ENCODE assay signal across 10 mouse cellular contexts in the genomic region with DNA sequence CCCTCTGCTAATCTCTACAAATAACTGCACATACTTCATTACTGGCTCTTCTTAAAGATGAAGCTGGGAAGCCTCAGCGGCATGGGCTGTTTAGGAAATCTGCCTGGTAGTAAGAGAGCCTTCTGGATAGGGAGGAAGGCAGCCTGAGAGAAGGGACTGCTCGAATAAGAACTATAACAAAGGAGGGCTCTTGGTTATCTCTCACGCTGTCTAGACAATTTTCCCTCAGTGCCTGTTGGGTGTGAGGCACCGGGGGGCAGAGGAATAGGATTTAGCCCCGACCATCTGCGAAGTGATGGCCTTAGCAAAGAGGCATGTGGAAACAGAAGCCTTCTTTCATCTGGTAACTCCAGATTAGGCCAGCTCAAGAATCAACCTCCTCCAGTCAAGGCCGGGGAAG. TPM values are rescaled to one million over a fixed set of nuclear protein-coding genes. Genes with fewer than 3 reads are reported as not detected.
DNase-seq lines count a peak whose midpoint lies in the region; ATAC-seq and TF ChIP-seq lines count a peak whose summit lies in the region.
"Had no signal": no experiment of that assay in that cellular context is flagged by ENCODE, and none has a peak within 500 bp of the region (broad histone marks: within the 10 kb centered on the region; RNA-seq: fewer than 3 reads in every experiment).

No protein-coding gene starts in this region.

- H3K9me3 ChIP-seq in heart, embryonic 13.5 days: no peaks in the 10 kb centered on the region
- H3K9me3 ChIP-seq in lung, embryonic 14.5 days (ENCODE audit: low read depth, low read length): no peaks in the 10 kb centered on the region
- H3K9me3 ChIP-seq in hindbrain, embryonic 15.5 days: no peaks in the 10 kb centered on the region
- H3K9me3 ChIP-seq in midbrain, embryonic 15.5 days: no peaks in the 10 kb centered on the region
- H3K9me3 ChIP-seq: limb, embryonic 13.5 days had no signal

- no peak for ATAC-seq in heart, embryonic 13.5 days (ENCODE audit: extremely low read depth, insufficient number of reproducible peaks, low FRiP score, low TSS enrichment)
- ATAC-seq in lung, embryonic 14.5 days (ENCODE audit: insufficient read depth): no peak
- no peak for ATAC-seq in hindbrain, embryonic 15.5 days (ENCODE audit: low FRiP score, low read depth)
- no peak for ATAC-seq in midbrain, embryonic 15.5 days (replicated peaks)

- DNase-seq in heart, postnatal 14 days: no peak
- no peak for DNase-seq in lung, embryonic 14.5 days
- no peak for DNase-seq in lung, adult 18-20 months
- DNase-seq in right cerebral cortex, adult 2 months (ENCODE audit: low spot score in 2 of 2): no peak
- no peak for DNase-seq in c-Kit-positive CD71-positive TER-119-positive erythroid progenitor cells, embryonic 14.5 days (ENCODE audit: low spot score)
- DNase-seq: thymus, postnatal 4 days had no signal

- WGBS in heart, embryonic 13.5 days: 12% methylated on average over 7 of the region's 7 CpGs
- WGBS in lung, embryonic 14.5 days: 53% methylated on average over 7 of the region's 7 CpGs
- 53% methylated on average over 7 of the region's 7 CpGs for WGBS in hindbrain, embryonic 15.5 days
- WGBS in midbrain, embryonic 15.5 days: 22% methylated on average over 7 of the region's 7 CpGs

- peak overlapping the region; percentile 88 for H3K4me3 ChIP-seq in heart, embryonic 13.5 days
- no peak overlapping the region for H3K4me3 ChIP-seq in lung, embryonic 14.5 days (ENCODE audit: low read depth, low read length)
- H3K4me3 ChIP-seq in hindbrain, embryonic 15.5 days: no peak overlapping the region
- H3K4me3 ChIP-seq in midbrain, embryonic 15.5 days: no peak overlapping the region
- H3K4me3 ChIP-seq: limb, embryonic 13.5 days had no signal

- intact Hi-C loops in heart, postnatal 14 days (cut with DNase I): loop anchor here (2.0 to 5.0 kb wide), 2 partner anchors 22 to 35 kb away; no protein-coding TSS in a partner anchor

- no peaks in the 10 kb centered on the region for H3K27me3 ChIP-seq in heart, embryonic 13.5 days (replicated peaks)
- H3K27me3 ChIP-seq in lung, embryonic 14.5 days (ENCODE audit: insufficient read depth, low read length): no peaks in the 10 kb centered on the region
- no peaks in the 10 kb centered on the region for H3K27me3 ChIP-seq in hindbrain, embryonic 15.5 days
- H3K27me3 ChIP-seq in midbrain, embryonic 15.5 days (replicated peaks): no peaks in the 10 kb centered on the region
- H3K27me3 ChIP-seq: limb, embryonic 13.5 days had no signal

- peaks cover 37% of the 10 kb centered on the region for H3K36me3 ChIP-seq in heart, embryonic 13.5 days
- H3K36me3 ChIP-seq in lung, embryonic 14.5 days (ENCODE audit: insufficient read depth): peaks cover 15% of the 10 kb centered on the region
- 0 out of 2 replicates have a peak, but pooled peaks cover 8% of the 10 kb centered on the region for H3K36me3 ChIP-seq in hindbrain, embryonic 15.5 days
- no peaks in the 10 kb centered on the region for H3K36me3 ChIP-seq in midbrain, embryonic 15.5 days (replicated peaks)

- no peak for TF ChIP-seq CTCF in lung, embryonic 14.5 days (IDR thresholded peaks at IDR 0.05; ENCODE audit: low read depth)

- H3K27ac ChIP-seq in heart, embryonic 13.5 days (replicated peaks): peak overlapping the region; percentile 90
- no peak overlapping the region for H3K27ac ChIP-seq in lung, embryonic 14.5 days (ENCODE audit: low read depth)
- peak overlapping the region; percentile 21; the same call in 1 of the 2 replicates for H3K27ac ChIP-seq in hindbrain, embryonic 15.5 days (replicated peaks)
- H3K27ac ChIP-seq in midbrain, embryonic 15.5 days: no peak overlapping the region

- peaks cover 60% of the 10 kb centered on the region for H3K4me1 ChIP-seq in heart, embryonic 13.5 days
- H3K4me1 ChIP-seq in lung, embryonic 14.5 days (ENCODE audit: insufficient read depth): peaks cover 12% of the 10 kb centered on the region; the same call in 1 of the 2 replicates
- H3K4me1 ChIP-seq in hindbrain, embryonic 15.5 days (replicated peaks): peaks cover 37% of the 10 kb centered on the region
- H3K4me1 ChIP-seq in midbrain, embryonic 15.5 days: peaks cover 31% of the 10 kb centered on the region

- peak overlapping the region; percentile 87 for H3K4me2 ChIP-seq in heart, embryonic 13.5 days
- H3K4me2 ChIP-seq in lung, embryonic 14.5 days: peak overlapping the region; percentile 94
- H3K4me2 ChIP-seq in hindbrain, embryonic 15.5 days: peak overlapping the region; percentile 88
- peak overlapping the region; percentile 83 for H3K4me2 ChIP-seq in midbrain, embryonic 15.5 days

- peak overlapping the region; percentile 97 for H3K9ac ChIP-seq in heart, embryonic 13.5 days
- H3K9ac ChIP-seq in lung, embryonic 14.5 days: no peak overlapping the region
- no peak overlapping the region for H3K9ac ChIP-seq in hindbrain, embryonic 15.5 days
- no peak overlapping the region for H3K9ac ChIP-seq in midbrain, embryonic 15.5 days
- H3K9ac ChIP-seq: limb, embryonic 13.5 days had no signal

RNA-seq across cellular contexts. Expression of a gene that starts 2.3 kb away (rescaled TPM):
- polyA plus RNA-seq in heart, embryonic 13.5 days (2015; fragmentation: Nextera tagmentation; extraction: Ambion mirVana): 5.1 and 6.6 TPM in 2 replicates
- 10 to 100 TPM; 47.9 to 52.4 TPM for total RNA-seq in heart, postnatal 14 days (2021)
- 8.8 and 9.8 TPM in 2 replicates for polyA plus RNA-seq in lung, embryonic 14.5 days (2014; fragmentation: Nextera tagmentation; extraction: Ambion mirVana)
- polyA plus RNA-seq in hindbrain, embryonic 15.5 days (2015; fragmentation: Nextera tagmentation; extraction: Ambion mirVana): 10.8 and 11.5 TPM in 2 replicates
- polyA plus RNA-seq in midbrain, embryonic 15.5 days (2015; fragmentation: Nextera tagmentation; extraction: Ambion mirVana): 11.8 and 13.0 TPM in 2 replicates

Comparison
In these comparisons a context has a peak if more than half of its experiments do, and no peak if none do; other contexts are left out.
1. H3K27ac ChIP-seq: peak in heart, embryonic 13.5 days (single experiment) and hindbrain, embryonic 15.5 days (single experiment); none in lung, embryonic 14.5 days (single experiment) and midbrain, embryonic 15.5 days (single experiment).
2. Peak in every context shown above with its lines, with median percentiles within 50 percentile points of each other: H3K4me2 ChIP-seq.